Mouse (Mus musculus) C2C12 (cell line): ENCODE results near the gene Mcts2.
A peak's percentile ranks its signal among the peaks of the same experiment; 100 is the strongest.

ENCODE experiments used
- CEBPB ChIP-seq: IDR thresholded peaks from one replicate; pipeline ENCODE4 v1.6.1; 2011; ENCODE audit warnings: low read depth, mild to moderate bottlenecking, control low read depth, moderate library complexity
- CTCF ChIP-seq: IDR thresholded peaks from one replicate; pipeline ENCODE4 v1.5.1; 2011; ENCODE audit not compliant: control insufficient read depth, insufficient read depth, insufficient read length
- FOSL1 ChIP-seq: IDR thresholded peaks from one replicate; pipeline ENCODE4 v1.8.0; 2011; ENCODE audit warnings: mild to moderate bottlenecking, low read length; ENCODE audit not compliant: poor library complexity, insufficient read depth, severe bottlenecking

- TF ChIP-seq CTCF = peak; percentile 51
- no peak for TF ChIP-seq CEBPB
- TF ChIP-seq FOSL1 = no peak
Observed at GRCm38 (mm10) chr2:152693233-152693632, 6.4 kb downstream of the Mcts2 start.
